In the genomic region with DNA sequence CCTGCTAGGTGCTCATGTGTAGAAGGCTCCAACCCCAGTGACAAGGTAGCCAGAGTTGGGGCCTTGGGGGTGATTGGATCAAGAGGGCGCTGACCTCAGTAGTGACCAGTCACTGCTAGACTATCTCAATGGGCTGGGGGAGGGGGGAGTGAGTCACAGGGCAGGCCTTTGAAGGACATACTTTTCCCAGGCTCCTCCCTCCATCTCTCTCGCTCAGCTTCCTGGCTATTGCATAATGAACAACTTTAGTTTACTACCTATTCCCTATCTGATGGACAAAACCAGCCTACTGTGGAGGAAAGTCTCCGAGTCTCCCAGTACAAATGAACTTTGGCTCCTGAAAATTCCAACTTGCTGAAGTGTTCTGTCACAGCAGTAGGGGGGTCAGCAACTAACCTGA, we compare ENCODE assay signal across 15 mouse cellular contexts. TPM values are rescaled to one million over a fixed set of nuclear protein-coding genes. Genes with fewer than 3 reads are reported as not detected.
DNase-seq lines count a peak whose midpoint lies in the region; ATAC-seq and TF ChIP-seq lines count a peak whose summit lies in the region.
"Had no signal": no experiment of that assay in that cellular context is flagged by ENCODE, and none has a peak within 500 bp of the region (broad histone marks: within the 10 kb centered on the region; RNA-seq: fewer than 3 reads in every experiment).

No protein-coding gene starts in this region.

- no peak for TF ChIP-seq CTCF in intestine, postnatal 0 days (IDR thresholded peaks at IDR 0.05; ENCODE audit: low read depth)

- H3K27me3 ChIP-seq in intestine, postnatal 0 days (replicated peaks; ENCODE audit: control insufficient read depth, insufficient read depth, low read length), result no peaks in the 10 kb centered on the region

- no peaks in the 10 kb centered on the region for H3K9me3 ChIP-seq in intestine, postnatal 0 days (ENCODE audit: control insufficient read depth)
- H3K9me3 ChIP-seq: embryonic facial prominence, embryonic 15.5 days; midbrain, embryonic 12.5 days; neural tube, embryonic 12.5 days had no signal

- H3K9ac ChIP-seq in intestine, postnatal 0 days (ENCODE audit: low read depth, low read length), result no peak overlapping the region
- H3K9ac ChIP-seq: embryonic facial prominence, embryonic 15.5 days; lung, embryonic 14.5 days; midbrain, embryonic 12.5 days; neural tube, embryonic 12.5 days had no signal

- H3K4me2 ChIP-seq in intestine, postnatal 0 days (replicated peaks; ENCODE audit: low read depth), result no peak overlapping the region
- H3K4me2 ChIP-seq: embryonic facial prominence, embryonic 15.5 days; lung, embryonic 14.5 days; midbrain, embryonic 12.5 days; neural tube, embryonic 12.5 days had no signal

- 40% methylated on average over 3 of the region's 3 CpGs for WGBS in intestine, postnatal 0 days

- no peaks in the 10 kb centered on the region for H3K36me3 ChIP-seq in intestine, postnatal 0 days (ENCODE audit: control insufficient read depth, insufficient read depth)
- H3K36me3 ChIP-seq: embryonic facial prominence, embryonic 15.5 days; midbrain, embryonic 12.5 days; neural tube, embryonic 12.5 days had no signal

- H3K4me3 ChIP-seq in intestine, postnatal 0 days (ENCODE audit: low read depth, low read length), result no peak overlapping the region
- H3K4me3 ChIP-seq: embryonic facial prominence, embryonic 15.5 days; midbrain, embryonic 12.5 days; neural tube, embryonic 12.5 days had no signal

- H3K4me1 ChIP-seq in intestine, postnatal 0 days (replicated peaks; ENCODE audit: control insufficient read depth, insufficient read depth, low read length), result no peaks in the 10 kb centered on the region
- H3K4me1 ChIP-seq: embryonic facial prominence, embryonic 15.5 days had no signal

- ATAC-seq in intestine, postnatal 0 days, result peak; percentile 73

- peak; percentile 15 to 29 for DNase-seq in urinary bladder, adult 18-20 months (ENCODE audit: low spot score in 2 of 2)
- no peak for DNase-seq in urinary bladder, postnatal 4 days (ENCODE audit: low spot score in 2 of 2)
- peak; percentile 50 to 81 for DNase-seq in kidney, postnatal 25 days
- peak; percentile 83 for DNase-seq in yolk sac, embryonic 10.5 days (ENCODE audit: low spot score)
- DNase-seq in left cerebral cortex, adult 18-20 months (ENCODE audit: low spot score in 2 of 2), result no peak
- no peak for DNase-seq in adipocyte (ENCODE audit: low spot score)
- no peak for DNase-seq in c-Kit-positive CD71-positive TER-119-positive erythroid progenitor cells, embryonic 14.5 days (ENCODE audit: low spot score)
- DNase-seq: cerebellum, postnatal 25 days; lung, embryonic 14.5 days; right cerebral cortex, adult 18-20 months; thymus, postnatal 4 days had no signal

- no peak overlapping the region for H3K27ac ChIP-seq in intestine, postnatal 0 days (ENCODE audit: low read depth, low read length)
- H3K27ac ChIP-seq: embryonic facial prominence, embryonic 15.5 days; midbrain, embryonic 12.5 days; neural tube, embryonic 12.5 days had no signal

RNA-seq across cellular contexts. Expression of gene Cdh22, which starts 45.1 kb away (rescaled TPM):
- 0.25 and 0.41 TPM in 2 replicates for polyA plus RNA-seq in intestine, postnatal 0 days (2015; fragmentation: Nextera tagmentation; extraction: Ambion mirVana)
- total RNA-seq in left cerebral cortex, adult 18-20 months (2021), result 10 to 100 TPM; 55.1 to 61.1 TPM

Comparison
In these comparisons a context has a peak if more than half of its experiments do, and no peak if none do; other contexts are left out.
1. DNase-seq: peak in urinary bladder, adult 18-20 months (2 of 2), kidney, postnatal 25 days (2 of 2) and yolk sac, embryonic 10.5 days (single experiment); none in urinary bladder, postnatal 4 days (0 of 2), left cerebral cortex, adult 18-20 months (0 of 2), adipocyte (single experiment) and c-Kit-positive CD71-positive TER-119-positive erythroid progenitor cells, embryonic 14.5 days (single experiment).